Mouse (Mus musculus) embryonic facial prominence, embryonic 15.5 days (tissue): ENCODE measurements around the gene Cep89. TPM values are rescaled to one million over a fixed set of nuclear protein-coding genes. Genes with fewer than 3 reads are reported as not detected.
A peak's percentile ranks its signal among the peaks of the same experiment; 100 is the strongest.

ENCODE experiments used
- ATAC-seq: fragments of 200-750 bp; cut with Nextera tagmentation; 2 replicates; pipeline ENCODE4 v1.8.0; 2017; ENCODE audit warnings: low read depth, moderate TSS enrichment; ENCODE audit not compliant: insufficient number of reproducible peaks, low FRiP score, low TSS enrichment
- H3K27ac ChIP-seq: fragments of 300-500 bp; sonication (generic); replicated peaks from 2 replicates; pipeline ENCODE4 v1.5.1; 2015; ENCODE audit warnings: mild to moderate bottlenecking, inconsistent platforms
- H3K27me3 ChIP-seq: fragments of 300-500 bp; sonication (generic); 2 replicates; pipeline ENCODE4 v1.6.1; 2015; ENCODE audit warnings: inconsistent platforms
- H3K36me3 ChIP-seq: fragments of 300-500 bp; sonication (generic); 2 replicates; pipeline ENCODE4 v1.6.1; 2015; ENCODE audit warnings: mild to moderate bottlenecking, inconsistent platforms
- H3K4me1 ChIP-seq: fragments of 300-500 bp; sonication (generic); 2 replicates; pipeline ENCODE4 v1.6.1; 2015; ENCODE audit warnings: inconsistent platforms
- H3K4me2 ChIP-seq: fragments of 300-500 bp; sonication (generic); replicated peaks from 2 replicates; pipeline ENCODE4 v1.6.1; 2015; ENCODE audit warnings: mild to moderate bottlenecking, inconsistent platforms
- H3K4me3 ChIP-seq: fragments of 300-500 bp; sonication (generic); replicated peaks from 2 replicates; pipeline ENCODE4 v1.5.1; 2015; ENCODE audit warnings: mild to moderate bottlenecking, inconsistent platforms
- H3K9ac ChIP-seq: fragments of 300-500 bp; sonication (generic); 2 replicates; pipeline ENCODE4 v1.6.1; 2015; ENCODE audit warnings: inconsistent platforms
- H3K9me3 ChIP-seq: fragments of 300-500 bp; sonication (generic); replicated peaks from 2 replicates; pipeline ENCODE4 v1.6.1; 2016; ENCODE audit warnings: inconsistent platforms
- WGBS: fragments of 180-500 bp; shearing (Covaris S2); methylation state at CpG from one replicate; pipeline ENCODE4 v1.1.7; 2015; 5-methylcytosine and 5-hydroxymethylcytosine counted together
- polyA plus RNA-seq: library from polyadenylated mRNA; unstranded; fragments of >200 nt; fragmentation: Nextera tagmentation; extraction: Ambion mirVana; gene quantifications from 2 replicates; pipeline ENCODE4 v1.2.1, GENCODE M21; 2015

The Cep89 gene
- polyA plus RNA-seq: 38.2 and 44.9 TPM in 2 replicates

GRCm38 (mm10) chr7:35396542-35397168 is at the start of gene Cep89, which contains the start of gene Faap24:
Cep89 (plus strand) TSS chr7:35397035.
Faap24 (minus strand) TSS chr7:35396836.
- H3K27ac ChIP-seq: 0 out of 2 replicates have a peak within 1 kb of the TSS, but pooled peaks have one; percentile 13

DNA sequence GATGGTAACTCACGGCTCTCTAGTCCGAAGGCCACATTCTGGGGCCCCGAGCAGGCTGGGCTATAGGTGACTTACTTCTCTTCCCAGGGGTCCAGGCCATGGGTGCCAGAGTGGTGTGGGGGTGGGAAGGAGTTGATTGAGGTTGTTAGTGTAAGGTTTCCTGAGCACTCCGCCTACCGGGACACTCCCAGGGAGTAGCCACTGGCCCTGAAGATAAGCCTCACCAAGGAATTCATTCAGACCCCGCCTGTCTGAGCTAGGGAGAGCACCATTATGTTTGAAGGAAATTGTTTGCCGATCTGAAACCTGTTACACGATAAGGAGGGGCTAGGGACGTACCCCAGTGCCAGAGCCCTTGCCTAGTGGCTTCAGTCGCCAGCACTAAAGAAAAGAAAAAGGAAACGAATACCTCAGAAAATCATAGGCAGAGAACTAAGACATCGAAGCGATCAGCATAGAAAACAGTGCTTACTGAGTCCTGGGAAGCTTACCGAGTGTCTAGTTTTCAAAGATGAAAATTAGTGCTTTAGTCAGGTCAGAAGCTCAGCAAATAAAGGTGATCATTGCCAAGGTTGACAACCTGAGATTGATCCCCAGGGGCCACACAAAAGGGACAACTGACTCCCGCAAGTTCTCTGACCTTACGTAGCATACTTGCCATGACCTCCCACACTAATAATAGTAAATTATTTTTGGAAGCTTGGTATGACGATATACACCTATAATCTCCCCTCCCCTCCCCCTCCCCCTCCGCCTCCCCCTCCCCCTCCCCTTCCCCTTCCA is 48.7 kb upstream of the Cep89 start:
- Histone ChIP-seq H3K27ac (no peak overlapping the region), H3K36me3 (no peaks in the 10 kb centered on the region), H3K4me2 (no peak overlapping the region), H3K27me3 (no peaks in the 10 kb centered on the region), H3K9ac (no peak overlapping the region), H3K9me3 (no peaks in the 10 kb centered on the region), H3K4me1 (no peaks in the 10 kb centered on the region), H3K4me3 (no peak overlapping the region)
- 69% methylated on average over 17 of the region's 18 CpGs for WGBS
- no peak for ATAC-seq

More at GRCm38 (mm10) chr7:35396542-35397168, at the start of gene Cep89, which contains the start of gene Faap24:
- Histone ChIP-seq H3K4me3 (peak within 1 kb of the TSS; percentile 72), H3K9ac (peak within 1 kb of the TSS; percentile 74), H3K36me3 (peaks cover 30% of the 10 kb centered on the region), H3K4me2 (peak within 1 kb of the TSS; percentile 80), H3K9me3 (no peaks in the 10 kb centered on the region), H3K4me1 (peaks cover 19% of the 10 kb centered on the region), H3K27me3 (no peaks in the 10 kb centered on the region)
- peak; percentile 96 for ATAC-seq
- WGBS: under 1% methylated on average over 28 of the region's 28 CpGs

DNA sequence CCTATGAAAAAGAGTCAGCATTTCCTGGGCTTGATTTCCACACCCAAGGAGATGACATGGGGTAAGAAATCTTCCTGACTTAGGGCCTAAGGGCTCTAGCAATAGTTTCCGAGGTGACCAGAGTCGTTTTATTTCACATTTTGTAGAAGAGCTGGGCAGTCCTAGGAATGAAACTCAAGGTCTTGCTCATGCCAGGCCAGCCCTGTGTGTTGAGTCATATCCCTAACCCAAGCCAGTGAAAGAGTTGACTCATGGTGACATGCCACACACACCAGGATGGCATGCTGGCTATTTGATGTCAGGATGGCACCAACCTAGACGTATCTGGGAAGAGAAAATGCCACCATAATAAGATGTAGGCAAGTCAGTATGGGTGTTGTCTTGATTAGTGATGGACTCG is 47.8 kb upstream of the Cep89 start:
- Histone ChIP-seq H3K27me3 (no peaks in the 10 kb centered on the region), H3K27ac (no peak overlapping the region), H3K4me3 (no peak overlapping the region), H3K9ac (no peak overlapping the region), H3K4me2 (no peak overlapping the region), H3K36me3 (no peaks in the 10 kb centered on the region), H3K9me3 (no peaks in the 10 kb centered on the region), H3K4me1 (no peaks in the 10 kb centered on the region)
- ATAC-seq: no peak
- 86% methylated on average over 4 of the region's 4 CpGs for WGBS

GRCm38 (mm10) chr7:35349886-35350684 is 46.8 kb upstream of the Cep89 start:
- 88% methylated on average over 8 of the region's 8 CpGs for WGBS
- ATAC-seq: no peak
- no peak overlapping the region for H3K4me2 ChIP-seq

DNA sequence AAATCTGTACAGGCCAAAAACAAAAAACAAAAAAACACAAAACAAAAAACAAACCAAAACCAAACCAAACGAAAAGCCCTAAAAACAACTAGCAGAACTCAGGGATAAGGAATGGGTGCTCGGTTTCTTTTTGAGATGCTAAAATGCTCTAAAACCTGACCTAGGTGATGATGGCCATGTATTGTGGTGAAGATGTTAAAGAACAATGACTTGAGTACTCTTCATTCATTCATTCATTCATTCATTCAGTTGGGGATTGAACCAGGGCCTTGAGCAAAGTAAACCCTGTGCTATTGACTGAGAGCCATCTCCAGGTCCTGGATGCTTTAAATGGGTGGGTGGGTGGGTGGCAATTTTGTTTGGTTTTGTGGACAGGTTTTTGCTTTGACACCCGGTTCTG is 45.7 kb upstream of the Cep89 start:
- H3K27me3 ChIP-seq: no peaks in the 10 kb centered on the region
- H3K4me2 ChIP-seq: no peak overlapping the region
- H3K9me3 ChIP-seq: no peaks in the 10 kb centered on the region
- H3K9ac ChIP-seq: no peak overlapping the region
- 89% methylated on average over 3 of the region's 3 CpGs for WGBS
- no peaks in the 10 kb centered on the region for H3K36me3 ChIP-seq
- ATAC-seq: no peak
- H3K4me1 ChIP-seq: no peaks in the 10 kb centered on the region
- no peak overlapping the region for H3K27ac ChIP-seq
- no peak overlapping the region for H3K4me3 ChIP-seq

More at GRCm38 (mm10) chr7:35349886-35350684, 46.8 kb upstream of the Cep89 start:
- no peak overlapping the region for H3K4me3 ChIP-seq
- no peaks in the 10 kb centered on the region for H3K9me3 ChIP-seq
- no peaks in the 10 kb centered on the region for H3K4me1 ChIP-seq
- H3K9ac ChIP-seq: no peak overlapping the region
- H3K27ac ChIP-seq: no peak overlapping the region
- H3K27me3 ChIP-seq: no peaks in the 10 kb centered on the region
- H3K36me3 ChIP-seq: no peaks in the 10 kb centered on the region

- no peak overlapping the region for H3K4me3 ChIP-seq
- no peak overlapping the region for H3K27ac ChIP-seq
- no peaks in the 10 kb centered on the region for H3K27me3 ChIP-seq
- ATAC-seq: no peak
- H3K4me2 ChIP-seq: no peak overlapping the region
- WGBS: 92% methylated on average over 15 of the region's 15 CpGs
- no peaks in the 10 kb centered on the region for H3K36me3 ChIP-seq
- H3K4me1 ChIP-seq: no peaks in the 10 kb centered on the region
- no peak overlapping the region for H3K9ac ChIP-seq
- H3K9me3 ChIP-seq: no peaks in the 10 kb centered on the region
Measured at GRCm38 (mm10) chr7:35353306-35353705, 43.5 kb upstream of the Cep89 start.

DNA sequence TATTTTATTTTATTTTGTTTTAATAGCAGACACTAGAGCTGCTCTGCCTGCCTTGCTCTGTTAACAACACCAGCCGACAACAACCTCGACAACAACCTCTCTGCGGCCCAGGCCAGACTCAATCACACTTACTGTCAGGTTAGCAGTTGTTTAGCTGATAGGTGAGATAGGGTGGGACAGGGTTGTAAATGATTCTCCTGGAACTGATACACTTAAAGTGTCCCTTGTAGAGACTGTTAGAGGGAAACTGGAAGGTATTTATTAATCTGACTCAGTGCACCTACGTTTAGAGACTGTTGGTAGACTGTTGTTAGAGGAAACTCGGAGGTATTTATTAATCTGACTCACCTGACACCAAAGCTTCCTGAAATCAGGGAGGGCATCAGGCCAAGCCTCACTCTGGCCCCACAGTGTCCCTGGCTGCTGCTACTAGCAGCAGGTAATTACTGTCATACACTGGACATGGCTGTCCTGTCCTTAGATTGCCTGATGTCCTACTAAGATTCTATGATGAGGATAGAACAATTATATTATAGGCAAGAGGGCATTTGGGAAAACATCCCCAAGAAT is 41.4 kb upstream of the Cep89 start:
- Histone ChIP-seq H3K36me3 (no peaks in the 10 kb centered on the region), H3K27me3 (no peaks in the 10 kb centered on the region), H3K4me2 (no peak overlapping the region), H3K4me1 (no peaks in the 10 kb centered on the region), H3K9ac (no peak overlapping the region), H3K9me3 (no peaks in the 10 kb centered on the region), H3K27ac (no peak overlapping the region), H3K4me3 (no peak overlapping the region)
- ATAC-seq: no peak
- WGBS: 72% methylated on average over 5 of the region's 5 CpGs

GRCm38 (mm10) chr7:35357621-35358020 is 39.2 kb upstream of the Cep89 start:
- Histone ChIP-seq H3K27ac (no peak overlapping the region), H3K36me3 (no peaks in the 10 kb centered on the region), H3K4me1 (no peaks in the 10 kb centered on the region), H3K9me3 (no peaks in the 10 kb centered on the region), H3K4me2 (no peak overlapping the region), H3K4me3 (no peak overlapping the region), H3K9ac (no peak overlapping the region), H3K27me3 (no peaks in the 10 kb centered on the region)
- 84% methylated on average over 12 of the region's 12 CpGs for WGBS
- ATAC-seq: no peak

DNA sequence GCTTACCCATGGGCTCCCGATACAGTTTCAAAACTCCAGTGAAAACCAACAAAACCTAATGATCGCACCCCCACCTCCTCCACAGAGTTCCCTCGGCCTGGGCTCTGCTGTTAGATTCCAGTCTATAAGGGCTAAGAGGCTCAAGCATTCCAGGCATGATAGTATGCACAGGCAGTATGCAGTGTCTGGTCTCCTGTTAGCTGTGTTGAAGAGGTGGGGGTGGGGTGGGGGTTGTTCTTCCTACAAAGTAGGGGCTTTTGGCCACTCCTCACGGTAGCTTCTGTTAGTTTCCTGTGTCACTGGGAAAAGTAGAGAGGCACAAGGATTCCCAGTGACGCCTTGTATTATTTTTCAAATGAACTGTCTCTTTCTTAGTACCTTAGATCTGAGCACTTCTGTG is 34.6 kb upstream of the Cep89 start:
- ATAC-seq: no peak
- WGBS: 45% methylated on average over 5 of the region's 5 CpGs

DNA sequence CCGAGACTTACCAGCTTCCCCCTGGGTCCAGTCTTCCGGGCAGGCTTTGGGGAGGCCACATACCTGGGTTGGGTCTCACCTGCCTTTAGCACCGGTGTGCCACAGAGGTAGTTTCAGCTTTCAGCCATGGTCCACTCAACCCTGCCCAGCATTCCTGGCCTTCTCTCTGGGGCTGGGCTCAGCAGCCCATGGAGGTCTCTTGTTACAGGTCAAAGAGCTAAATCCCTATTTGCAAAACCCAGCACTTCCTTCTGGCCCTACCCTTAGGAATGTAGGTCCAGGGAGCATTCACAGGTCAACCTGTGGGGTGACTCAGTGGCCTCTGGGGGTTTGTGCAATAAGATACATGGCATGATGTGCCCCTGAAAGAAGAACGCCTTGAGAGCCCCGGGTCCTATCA is 34.0 kb upstream of the Cep89 start:
- WGBS: 62% methylated on average over 5 of the region's 5 CpGs
- no peak overlapping the region for H3K9ac ChIP-seq
- H3K27ac ChIP-seq: no peak overlapping the region
- no peak overlapping the region for H3K4me2 ChIP-seq
- no peaks in the 10 kb centered on the region for H3K36me3 ChIP-seq
- no peaks in the 10 kb centered on the region for H3K9me3 ChIP-seq
- H3K27me3 ChIP-seq: no peaks in the 10 kb centered on the region
- no peaks in the 10 kb centered on the region for H3K4me1 ChIP-seq
- no peak overlapping the region for H3K4me3 ChIP-seq
- ATAC-seq: peak; percentile 12; the same call in 1 of the 2 replicates

More for the DNA sequence above, 34.6 kb upstream of the Cep89 start:
- Histone ChIP-seq H3K27me3 (no peaks in the 10 kb centered on the region), H3K9me3 (no peaks in the 10 kb centered on the region), H3K9ac (no peak overlapping the region), H3K4me2 (no peak overlapping the region), H3K36me3 (no peaks in the 10 kb centered on the region), H3K4me3 (no peak overlapping the region), H3K4me1 (no peaks in the 10 kb centered on the region), H3K27ac (no peak overlapping the region)
